Mouse (Mus musculus): ENCODE results near the gene Tlr2. TPM values are rescaled to one million over a fixed set of nuclear protein-coding genes. Genes with fewer than 3 reads are reported as not detected.

Gene Tlr2
- polyA plus RNA-seq, 1 experiment from 2014 or later: 1.4 TPM

DNA sequence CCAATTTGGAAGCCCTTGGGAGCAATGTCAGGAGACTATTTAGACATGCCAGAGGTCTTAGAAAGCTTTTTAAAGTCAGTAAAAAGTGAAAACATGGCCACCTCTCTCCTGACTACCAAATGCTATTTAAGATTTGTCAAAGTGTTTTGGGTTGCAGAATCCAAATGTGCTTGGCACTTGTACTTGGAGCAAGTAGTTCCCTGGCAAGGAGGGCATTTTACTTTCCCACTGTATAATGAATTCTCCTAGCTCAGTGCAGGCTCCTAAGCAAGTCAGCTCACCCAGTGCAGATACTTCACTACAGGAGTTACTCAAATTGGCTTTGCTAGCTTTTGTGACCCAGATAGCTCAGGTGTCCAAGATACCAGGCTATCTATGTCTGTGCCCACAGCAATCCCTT lies 28.7 kb downstream of the Tlr2 start:
- H3K36me3 ChIP-seq (ENCODE audit: control insufficient read depth, insufficient read depth, low read length): no peaks in the 10 kb centered on the region
- no peak overlapping the region for H3K4me2 ChIP-seq (ENCODE audit: low read depth, low read length, severe bottlenecking)
- H3K27me3 ChIP-seq (ENCODE audit: control insufficient read depth, insufficient read depth, low read length): no peaks in the 10 kb centered on the region
- H3K27ac ChIP-seq (ENCODE audit: low read depth, low read length): no peak overlapping the region
- no peaks in the 10 kb centered on the region for H3K4me1 ChIP-seq (replicated peaks; ENCODE audit: control insufficient read depth, insufficient read depth, low read length)
- H3K9me3 ChIP-seq (ENCODE audit: control insufficient read depth, low read length): no peaks in the 10 kb centered on the region
- ATAC-seq (replicated peaks; ENCODE audit: low FRiP score) (no peak), DNase-seq (ENCODE audit: low spot score) (no peak)
- no peak overlapping the region for H3K4me3 ChIP-seq (ENCODE audit: low read depth, low read length)
- H3K9ac ChIP-seq (ENCODE audit: low read length): no peak overlapping the region

DNA sequence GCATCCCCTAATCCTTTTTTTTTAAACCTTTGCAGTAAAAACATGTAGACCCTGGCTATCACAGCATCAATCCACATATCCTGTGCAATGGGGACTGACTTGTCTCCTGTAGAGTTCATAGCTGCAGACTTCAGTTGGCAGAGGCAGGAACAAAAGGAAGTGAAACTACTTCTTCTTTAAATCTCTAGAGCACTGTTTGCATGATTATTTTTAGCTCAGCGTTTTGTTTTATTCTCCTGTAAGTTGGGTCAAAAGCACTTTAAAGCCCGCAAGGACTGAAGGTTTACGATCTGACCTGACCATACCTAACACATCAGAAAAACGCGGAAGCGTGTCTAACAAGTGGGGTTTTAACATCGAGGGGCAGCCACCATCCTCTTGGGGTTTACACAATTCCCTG lies 29.6 kb downstream of the Tlr2 start:
- no peak for ATAC-seq (replicated peaks; ENCODE audit: low FRiP score)
- H3K27ac ChIP-seq (ENCODE audit: low read depth, low read length): no peak overlapping the region
- H3K4me3 ChIP-seq (ENCODE audit: low read depth, low read length): no peak overlapping the region
- peak; percentile 4 for DNase-seq (ENCODE audit: low spot score)
- H3K9ac ChIP-seq (ENCODE audit: low read length): no peak overlapping the region
- no peaks in the 10 kb centered on the region for H3K9me3 ChIP-seq (ENCODE audit: control insufficient read depth, low read length)
- no peaks in the 10 kb centered on the region for H3K36me3 ChIP-seq (ENCODE audit: control insufficient read depth, insufficient read depth, low read length)
- no peaks in the 10 kb centered on the region for H3K27me3 ChIP-seq (ENCODE audit: control insufficient read depth, insufficient read depth, low read length)
- WGBS: 85% methylated on average over 7 of the region's 7 CpGs
- H3K4me1 ChIP-seq (replicated peaks; ENCODE audit: control insufficient read depth, insufficient read depth, low read length): no peaks in the 10 kb centered on the region
- no peak overlapping the region for H3K4me2 ChIP-seq (ENCODE audit: low read depth, low read length, severe bottlenecking)

DNA sequence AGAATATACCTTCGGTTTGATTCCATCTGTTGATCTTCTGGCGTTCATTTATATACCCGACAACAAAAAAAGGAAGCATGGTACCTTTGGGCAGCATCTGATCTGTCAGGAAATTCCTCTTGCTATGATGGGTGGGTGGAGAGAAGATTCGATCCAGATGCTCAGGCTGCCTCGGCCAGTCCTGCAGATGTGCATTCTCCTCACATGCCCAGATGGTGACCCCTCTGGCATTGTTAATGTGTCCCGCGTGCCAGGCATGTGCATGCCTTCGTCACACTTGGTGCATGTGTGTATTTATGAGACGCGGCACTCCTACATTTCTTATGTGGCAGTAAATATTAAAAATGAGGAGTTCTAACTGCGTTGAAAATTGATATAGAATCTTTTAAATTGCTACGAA lies 33.1 kb downstream of the Tlr2 start:
- Histone ChIP-seq H3K9me3 (ENCODE audit: control insufficient read depth, low read length) (no peaks in the 10 kb centered on the region), H3K36me3 (ENCODE audit: control insufficient read depth, insufficient read depth, low read length) (no peaks in the 10 kb centered on the region), H3K9ac (ENCODE audit: low read length) (no peak overlapping the region), H3K4me3 (ENCODE audit: low read depth, low read length) (no peak overlapping the region), H3K4me2 (ENCODE audit: low read depth, low read length, severe bottlenecking) (no peak overlapping the region), H3K27ac (ENCODE audit: low read depth, low read length) (no peak overlapping the region), H3K4me1 (replicated peaks; ENCODE audit: control insufficient read depth, insufficient read depth, low read length) (no peaks in the 10 kb centered on the region), H3K27me3 (ENCODE audit: control insufficient read depth, insufficient read depth, low read length) (no peaks in the 10 kb centered on the region)
- peak; percentile 52 for DNase-seq (ENCODE audit: low spot score)
- no peak for ATAC-seq (replicated peaks; ENCODE audit: low FRiP score)
- WGBS: 89% methylated on average over 12 of the region's 12 CpGs

DNA sequence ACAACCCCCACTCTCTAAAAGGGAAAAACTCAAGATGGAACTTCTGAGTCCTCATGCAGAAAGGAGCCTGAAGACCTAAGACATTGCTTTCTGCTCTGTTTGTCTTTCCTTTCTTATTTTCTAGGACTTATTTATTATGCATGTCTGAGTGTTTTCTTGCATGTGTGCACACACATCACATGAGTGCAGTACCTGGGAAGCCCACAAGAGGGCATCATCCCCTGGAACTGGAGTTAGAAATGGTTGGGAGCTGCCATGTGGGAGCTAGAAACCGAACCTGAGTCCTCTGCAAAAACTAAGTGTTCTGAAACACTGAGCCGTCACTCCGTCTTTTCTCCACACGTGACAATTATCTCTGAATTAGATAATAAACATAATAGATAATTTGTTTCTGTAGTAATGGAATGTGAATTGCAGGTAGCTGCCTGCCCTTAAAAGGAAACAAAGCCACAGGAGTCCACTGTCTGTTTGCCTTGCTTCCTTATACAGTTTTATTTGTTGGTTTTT lies 39.9 kb downstream of the Tlr2 start:
- Histone ChIP-seq H3K4me3 (ENCODE audit: low read depth, low read length) (no peak overlapping the region), H3K9me3 (ENCODE audit: control insufficient read depth, low read length) (no peaks in the 10 kb centered on the region), H3K27me3 (ENCODE audit: control insufficient read depth, insufficient read depth, low read length) (no peaks in the 10 kb centered on the region), H3K4me2 (ENCODE audit: low read depth, low read length, severe bottlenecking) (no peak overlapping the region), H3K36me3 (ENCODE audit: control insufficient read depth, insufficient read depth, low read length) (no peaks in the 10 kb centered on the region), H3K9ac (ENCODE audit: low read length) (no peak overlapping the region), H3K4me1 (replicated peaks; ENCODE audit: control insufficient read depth, insufficient read depth, low read length) (no peaks in the 10 kb centered on the region), H3K27ac (ENCODE audit: low read depth, low read length) (no peak overlapping the region)
- WGBS: 95% methylated on average over 4 of the region's 4 CpGs
- DNase-seq (ENCODE audit: low spot score) (peak; percentile 51), ATAC-seq (replicated peaks; ENCODE audit: low FRiP score) (no peak)

DNA sequence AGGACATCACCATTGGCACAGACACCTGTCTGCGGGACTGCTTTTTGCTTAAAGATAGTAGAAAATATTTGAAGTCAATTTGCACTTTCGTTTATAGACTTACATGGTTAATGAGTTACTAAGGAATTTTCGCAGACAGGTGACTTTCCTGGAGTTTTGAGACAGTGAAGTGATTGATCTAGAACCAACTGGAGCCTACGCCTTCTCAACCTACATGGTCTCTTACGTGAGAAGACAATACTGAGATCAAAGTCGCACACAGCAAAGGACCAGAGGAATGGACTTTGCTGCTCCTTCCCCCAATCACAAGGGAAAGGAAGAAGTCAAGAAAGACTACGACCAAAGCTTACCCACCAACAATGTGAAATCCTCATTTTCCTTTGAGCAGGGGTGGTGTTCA lies 42.1 kb downstream of the Tlr2 start:
- no peak for ATAC-seq (replicated peaks; ENCODE audit: low FRiP score)
- H3K36me3 ChIP-seq (ENCODE audit: control insufficient read depth, insufficient read depth, low read length): no peaks in the 10 kb centered on the region
- H3K4me2 ChIP-seq (ENCODE audit: low read depth, low read length, severe bottlenecking): no peak overlapping the region
- H3K27ac ChIP-seq (ENCODE audit: low read depth, low read length): no peak overlapping the region
- 88% methylated on average over 7 of the region's 7 CpGs for WGBS
- no peaks in the 10 kb centered on the region for H3K27me3 ChIP-seq (ENCODE audit: control insufficient read depth, insufficient read depth, low read length)
- no peak overlapping the region for H3K9ac ChIP-seq (ENCODE audit: low read length)
- no peaks in the 10 kb centered on the region for H3K9me3 ChIP-seq (ENCODE audit: control insufficient read depth, low read length)
- no peaks in the 10 kb centered on the region for H3K4me1 ChIP-seq (replicated peaks; ENCODE audit: control insufficient read depth, insufficient read depth, low read length)
- no peak overlapping the region for H3K4me3 ChIP-seq (ENCODE audit: low read depth, low read length)
- no peak for DNase-seq (ENCODE audit: low spot score)

DNA sequence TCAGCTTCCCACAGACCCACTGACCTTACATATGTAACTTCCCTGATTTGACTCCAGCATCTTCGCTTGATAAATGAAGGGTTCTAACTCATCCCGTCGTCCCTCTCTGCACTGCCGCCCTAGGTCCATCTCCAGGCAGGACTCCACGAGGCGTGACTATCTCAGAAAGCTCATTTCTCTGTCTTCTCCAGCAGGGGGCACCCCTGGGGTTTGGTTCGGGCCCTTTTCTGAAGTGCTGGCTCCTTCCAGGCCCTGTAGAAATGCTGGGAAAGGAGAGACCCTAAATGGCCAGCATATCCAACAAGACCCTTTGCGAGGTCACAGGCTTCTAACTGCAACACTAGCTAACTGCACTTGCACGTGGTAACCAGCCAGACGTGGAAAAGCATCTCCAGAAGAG lies 43.7 kb downstream of the Tlr2 start:
- H3K27me3 ChIP-seq (ENCODE audit: control insufficient read depth, insufficient read depth, low read length): no peaks in the 10 kb centered on the region
- no peak overlapping the region for H3K27ac ChIP-seq (ENCODE audit: low read depth, low read length)
- WGBS: 4% methylated on average over 10 of the region's 10 CpGs
- no peak overlapping the region for H3K4me3 ChIP-seq (ENCODE audit: low read depth, low read length)
- H3K9me3 ChIP-seq (ENCODE audit: control insufficient read depth, low read length): no peaks in the 10 kb centered on the region
- no peak overlapping the region for H3K4me2 ChIP-seq (ENCODE audit: low read depth, low read length, severe bottlenecking)
- no peak overlapping the region for H3K9ac ChIP-seq (ENCODE audit: low read length)
- H3K36me3 ChIP-seq (ENCODE audit: control insufficient read depth, insufficient read depth, low read length): no peaks in the 10 kb centered on the region
- no peaks in the 10 kb centered on the region for H3K4me1 ChIP-seq (replicated peaks; ENCODE audit: control insufficient read depth, insufficient read depth, low read length)
- ATAC-seq (replicated peaks; ENCODE audit: low FRiP score) (peak; percentile 72), DNase-seq (ENCODE audit: low spot score) (peak; percentile 81)

DNA sequence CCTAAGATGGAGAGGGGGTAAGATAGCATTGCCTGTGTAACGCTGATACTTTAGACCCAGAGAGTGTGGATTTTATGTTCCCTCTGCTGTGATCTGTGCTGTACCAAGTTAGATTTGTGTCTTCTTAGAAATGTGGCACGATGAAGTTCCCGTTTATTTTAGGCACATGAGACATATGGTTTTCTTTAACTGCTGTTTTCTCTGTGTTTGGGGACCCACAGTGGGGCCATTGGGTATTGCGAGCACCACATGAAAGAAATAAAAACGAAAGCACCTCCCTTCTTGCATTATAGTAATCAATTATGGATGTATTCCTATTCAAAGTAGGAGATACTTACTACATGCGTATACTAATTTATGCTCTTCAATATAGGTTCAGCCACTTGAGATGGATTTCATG lies 44.5 kb downstream of the Tlr2 start:
- H3K27me3 ChIP-seq (ENCODE audit: control insufficient read depth, insufficient read depth, low read length): no peaks in the 10 kb centered on the region
- H3K9ac ChIP-seq (ENCODE audit: low read length): no peak overlapping the region
- H3K27ac ChIP-seq (ENCODE audit: low read depth, low read length): no peak overlapping the region
- WGBS: 70% methylated on average over 6 of the region's 6 CpGs
- H3K4me2 ChIP-seq (ENCODE audit: low read depth, low read length, severe bottlenecking): no peak overlapping the region
- no peaks in the 10 kb centered on the region for H3K9me3 ChIP-seq (ENCODE audit: control insufficient read depth, low read length)
- no peaks in the 10 kb centered on the region for H3K4me1 ChIP-seq (replicated peaks; ENCODE audit: control insufficient read depth, insufficient read depth, low read length)
- no peaks in the 10 kb centered on the region for H3K36me3 ChIP-seq (ENCODE audit: control insufficient read depth, insufficient read depth, low read length)
- ATAC-seq (replicated peaks; ENCODE audit: low FRiP score): no peak
- H3K4me3 ChIP-seq (ENCODE audit: low read depth, low read length): no peak overlapping the region
- peak; percentile 30 for DNase-seq (ENCODE audit: low spot score)

DNA sequence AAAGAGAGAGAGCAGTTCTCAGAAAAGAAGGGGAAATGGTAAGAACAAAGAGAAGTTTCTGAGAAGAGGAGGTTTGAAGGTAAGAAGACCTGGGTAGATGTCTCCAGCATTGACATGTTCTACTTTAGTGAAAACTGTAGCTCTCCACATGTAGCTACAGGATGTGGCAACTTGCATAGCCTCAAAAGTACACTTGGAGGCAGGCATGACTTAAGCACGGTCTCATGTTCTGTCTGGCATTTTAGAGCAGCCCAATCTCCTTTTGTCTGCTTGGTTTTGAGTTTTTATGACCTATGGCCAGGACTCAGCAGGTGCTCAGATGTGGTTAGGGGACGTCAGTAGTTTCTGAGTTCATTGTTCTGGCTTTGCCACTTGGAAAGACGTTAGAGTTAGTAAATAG lies 50.1 kb downstream of the Tlr2 start:
- H3K4me2 ChIP-seq (ENCODE audit: low read depth, low read length, severe bottlenecking): no peak overlapping the region
- no peaks in the 10 kb centered on the region for H3K9me3 ChIP-seq (ENCODE audit: control insufficient read depth, low read length)
- ATAC-seq (replicated peaks; ENCODE audit: low FRiP score) (no peak), DNase-seq (ENCODE audit: low spot score) (peak; percentile 1)
- 51% methylated on average over 3 of the region's 3 CpGs for WGBS
- no peak overlapping the region for H3K27ac ChIP-seq (ENCODE audit: low read depth, low read length)
- H3K27me3 ChIP-seq (ENCODE audit: control insufficient read depth, insufficient read depth, low read length): no peaks in the 10 kb centered on the region; the same call in 1 of the 2 replicates
- H3K9ac ChIP-seq (ENCODE audit: low read length): no peak overlapping the region
- H3K4me3 ChIP-seq (ENCODE audit: low read depth, low read length): no peak overlapping the region
- no peaks in the 10 kb centered on the region for H3K36me3 ChIP-seq (ENCODE audit: control insufficient read depth, insufficient read depth, low read length)
- 0 out of 2 replicates have a peak, but pooled peaks cover 3% of the 10 kb centered on the region for H3K4me1 ChIP-seq (replicated peaks; ENCODE audit: control insufficient read depth, insufficient read depth, low read length)

DNA sequence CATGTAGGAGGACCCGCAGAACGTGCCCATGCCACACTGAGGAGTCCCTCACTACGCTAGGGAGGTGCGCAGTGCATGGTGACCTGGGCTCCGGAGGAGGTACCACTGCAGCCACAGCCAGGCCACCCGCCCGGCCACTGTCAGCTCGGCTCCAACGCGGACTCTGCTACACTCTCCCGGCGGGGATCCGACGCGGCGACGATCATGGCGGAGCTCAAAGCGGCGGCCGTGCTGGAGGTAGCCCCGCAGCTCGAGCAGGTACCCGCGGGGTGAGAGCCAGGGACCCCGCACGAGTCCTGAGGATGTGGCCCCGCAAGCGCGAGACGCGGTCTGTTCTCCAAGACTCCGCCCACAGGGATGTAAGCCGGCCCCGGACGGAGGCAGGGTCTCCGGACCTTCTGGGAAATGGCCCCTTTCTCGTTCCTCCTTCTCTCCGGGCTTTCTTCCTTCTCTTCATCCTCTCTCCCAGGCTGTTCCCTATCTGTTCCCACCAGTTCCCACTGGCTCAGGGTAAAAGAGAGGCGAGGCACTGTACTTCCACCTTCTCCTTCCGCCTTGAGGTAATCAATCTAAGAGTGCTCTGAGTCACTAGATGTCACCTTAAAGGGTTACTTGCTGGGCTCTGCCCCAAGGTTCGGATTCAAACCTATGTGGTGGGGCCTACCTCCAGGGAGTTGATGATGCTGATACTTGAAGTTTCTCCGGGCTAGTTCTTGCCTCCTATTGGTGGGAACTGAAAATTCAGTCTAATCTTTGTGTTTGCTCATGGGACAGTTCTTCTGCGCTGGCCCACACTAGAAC lies 51.7 kb downstream of the Tlr2 start:
- Histone ChIP-seq H3K4me1 (replicated peaks; ENCODE audit: control insufficient read depth, insufficient read depth, low read length) (0 out of 2 replicates have a peak, but pooled peaks cover 3% of the 10 kb centered on the region), H3K9ac (ENCODE audit: low read length) (peak overlapping the region; percentile 68), H3K4me3 (ENCODE audit: low read depth, low read length) (peak overlapping the region; percentile 60), H3K27ac (ENCODE audit: low read depth, low read length) (no peak overlapping the region), H3K36me3 (ENCODE audit: control insufficient read depth, insufficient read depth, low read length) (no peaks in the 10 kb centered on the region), H3K27me3 (ENCODE audit: control insufficient read depth, insufficient read depth, low read length) (no peaks in the 10 kb centered on the region; the same call in 1 of the 2 replicates), H3K9me3 (ENCODE audit: control insufficient read depth, low read length) (no peaks in the 10 kb centered on the region), H3K4me2 (ENCODE audit: low read depth, low read length, severe bottlenecking) (peak overlapping the region; percentile 87)
- 3% methylated on average over 44 of the region's 44 CpGs for WGBS
- DNase-seq (ENCODE audit: low spot score): peak; percentile 69
- ATAC-seq (replicated peaks; ENCODE audit: low FRiP score): peak; percentile 77

Measured in forebrain, embryonic 11.5 days (tissue).